ENCODE assay signal across 24 mouse cellular contexts in the genomic region with DNA sequence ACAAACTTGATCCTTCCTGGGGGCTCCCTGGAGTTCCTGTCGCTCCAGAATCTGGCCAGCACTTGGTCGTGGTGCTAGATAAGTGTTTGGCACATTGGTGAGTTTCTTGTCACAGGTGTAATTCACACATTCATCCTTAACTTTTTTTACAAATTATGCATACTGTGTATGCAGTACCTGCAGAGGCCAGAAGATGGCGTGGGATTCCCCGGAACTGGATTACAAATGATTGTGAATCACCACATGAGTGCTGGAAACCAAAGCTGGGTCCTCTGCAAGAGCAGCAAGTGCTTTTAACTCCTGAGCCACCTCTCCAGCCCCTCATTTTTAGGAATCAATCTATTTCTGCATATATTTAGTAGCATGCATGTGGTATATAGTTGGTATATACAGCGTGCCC. TPM values are rescaled to one million over a fixed set of nuclear protein-coding genes. Genes with fewer than 3 reads are reported as not detected.
A peak's percentile ranks its signal among the peaks of the same experiment; 100 is the strongest.
DNase-seq lines count a peak whose midpoint lies in the region; TF ChIP-seq lines count a peak whose summit lies in the region.
"Had no signal": no experiment of that assay in that cellular context is flagged by ENCODE, and none has a peak within 500 bp of the region (broad histone marks: within the 10 kb centered on the region; RNA-seq: fewer than 3 reads in every experiment).

No protein-coding gene starts in this region.

- no peaks in the 10 kb centered on the region; the same call in none of the 2 replicates for H3K79me2 ChIP-seq in heart, adult 2 months (replicated peaks; ENCODE audit: control insufficient read depth, insufficient read depth, low read length)

- H3K9ac ChIP-seq in heart, adult 2 months (ENCODE audit: low read depth, low read length): no peak overlapping the region
- H3K9ac ChIP-seq: embryonic facial prominence, embryonic 15.5 days; limb, embryonic 15.5 days; midbrain, embryonic 13.5 days; neural tube, embryonic 13.5 days had no signal

- intact Hi-C loops in heart, adult 2 months (cut with DNase I): no loop called here
- intact Hi-C loops in heart, postnatal 36 days (cut with DNase I): no loop called here

- H3K4me3 ChIP-seq in heart, adult 2 months: no peak overlapping the region
- H3K4me3 ChIP-seq in layer of hippocampus, adult 2 months: no peak overlapping the region
- H3K4me3 ChIP-seq in E14TG2a.4 (replicated peaks; ENCODE audit: low read length): no peak overlapping the region
- H3K4me3 ChIP-seq: embryonic facial prominence, embryonic 15.5 days; hindbrain, embryonic 10.5 days; limb, embryonic 15.5 days; midbrain, embryonic 13.5 days; neural tube, embryonic 13.5 days had no signal

- TF ChIP-seq EP300 in heart, adult 2 months (IDR thresholded peaks at IDR 0.05; ENCODE audit: insufficient read depth, low read depth, low read length): no peak

- no peaks in the 10 kb centered on the region for H3K27me3 ChIP-seq in heart, adult 2 months (ENCODE audit: control insufficient read depth, insufficient read depth, low read length)
- H3K27me3 ChIP-seq in E14TG2a.4 (ENCODE audit: insufficient read depth, low read length): no peaks in the 10 kb centered on the region
- H3K27me3 ChIP-seq: embryonic facial prominence, embryonic 15.5 days; limb, embryonic 15.5 days; midbrain, embryonic 13.5 days; neural tube, embryonic 13.5 days had no signal

- peak; percentile 43 for TF ChIP-seq CTCF in heart, adult 2 months (IDR thresholded peaks at IDR 0.05)
- peak; percentile 51 for TF ChIP-seq CTCF in layer of hippocampus, adult 2 months (conservative IDR thresholded peaks at IDR 0.05)
- peak; percentile 60 for TF ChIP-seq CTCF in E14TG2a.4 (conservative IDR thresholded peaks at IDR 0.05; ENCODE audit: low read length)
- peak; percentile 12; the same call in 1 of the 2 replicates for TF ChIP-seq CTCF in brain, embryonic 14.5 days (IDR thresholded peaks at IDR 0.05; ENCODE audit: borderline replicate concordance, extremely low read depth, insufficient read depth, insufficient read length)

- H3K27ac ChIP-seq in heart, adult 2 months: no peak overlapping the region
- no peak overlapping the region for H3K27ac ChIP-seq in layer of hippocampus, adult 2 months
- H3K27ac ChIP-seq: embryonic facial prominence, embryonic 15.5 days; hindbrain, embryonic 10.5 days; limb, embryonic 15.5 days; midbrain, embryonic 13.5 days; neural tube, embryonic 13.5 days had no signal

- no peak for DNase-seq in heart, adult 2 months
- DNase-seq in heart, postnatal 36 days: no peak
- no peak for DNase-seq in layer of hippocampus, adult 2 months (ENCODE audit: low spot score in 2 of 2)
- no peak for DNase-seq in layer of hippocampus, postnatal 36 days
- no peak for DNase-seq in brain, embryonic 14.5 days (ENCODE audit: low read depth)
- DNase-seq in T-cell, adult 2 months (ENCODE audit: low spot score): no peak
- DNase-seq in spleen, postnatal 14 days (ENCODE audit: low spot score in 2 of 2): no peak
- DNase-seq: adrenal gland, postnatal 25 days; cerebellum, adult 18-20 months; cerebellum, postnatal 25 days; lung, adult 2 months; right cerebral cortex, adult 18-20 months; thymus, adult 18-20 months had no signal

- no peaks in the 10 kb centered on the region for H3K36me3 ChIP-seq in heart, adult 2 months (ENCODE audit: control insufficient read depth, insufficient read depth, low read length)
- peaks cover 54% of the 10 kb centered on the region for H3K36me3 ChIP-seq in E14TG2a.4 (ENCODE audit: insufficient read depth, low read length)
- H3K36me3 ChIP-seq: embryonic facial prominence, embryonic 15.5 days; hindbrain, embryonic 10.5 days; midbrain, embryonic 13.5 days; neural tube, embryonic 13.5 days had no signal

- H3K4me1 ChIP-seq in heart, adult 2 months (ENCODE audit: control insufficient read depth, insufficient read depth, low read length): peaks cover 13% of the 10 kb centered on the region
- H3K4me1 ChIP-seq in E14TG2a.4 (replicated peaks; ENCODE audit: low read depth, low read length): peaks cover 92% of the 10 kb centered on the region
- H3K4me1 ChIP-seq: midbrain, embryonic 13.5 days; neural tube, embryonic 13.5 days had no signal

- no peaks in the 10 kb centered on the region for H3K9me3 ChIP-seq in E14TG2a.4 (ENCODE audit: low read length)
- H3K9me3 ChIP-seq: embryonic facial prominence, embryonic 15.5 days; limb, embryonic 15.5 days; neural tube, embryonic 13.5 days had no signal

- TF ChIP-seq POLR2A in heart, adult 2 months (IDR thresholded peaks at IDR 0.05; ENCODE audit: insufficient read depth, low read depth, low read length): no peak
- no peak for TF ChIP-seq POLR2A in brain, embryonic 14.5 days (IDR thresholded peaks at IDR 0.05; ENCODE audit: borderline replicate concordance, extremely low read depth, insufficient read depth, insufficient read length, poor library complexity, severe bottlenecking)

- 81% methylated on average over 5 of the region's 5 CpGs for WGBS in heart, adult 2 months

RNA-seq across cellular contexts. Expression of a gene that starts 15.0 kb away (rescaled TPM):
- 10 to 100 TPM; 36.8 to 42.7 TPM for total RNA-seq in heart, adult 2 months (2021)
- 33.5 and 35.1 TPM in 2 replicates for polyA plus RNA-seq in heart, adult 2 months (2012; rRNA removed)
- 10 to 100 TPM; 39.9 to 44.8 TPM for total RNA-seq in heart, postnatal 36 days (2021)
- 10 to 100 TPM; 12.0 to 13.1 TPM for total RNA-seq in layer of hippocampus, adult 2 months (2021)
- total RNA-seq in layer of hippocampus, postnatal 36 days (2021): 10 to 100 TPM; 11.5 to 13.9 TPM
- polyA plus RNA-seq in brain, embryonic 14.5 days (2012; rRNA removed): 2.0 and 3.2 TPM in 2 replicates

RNA-seq across cellular contexts. Expression of a gene that starts 25.2 kb away (rescaled TPM):
- not detected for total RNA-seq in heart, adult 2 months (2021)
- polyA plus RNA-seq in heart, adult 2 months (2012; rRNA removed): 0.59 TPM in 2 replicates
- total RNA-seq in heart, postnatal 36 days (2021): not detected
- total RNA-seq in layer of hippocampus, adult 2 months (2021): not detected
- not detected for total RNA-seq in layer of hippocampus, postnatal 36 days (2021)
- not detected in 2 replicates for polyA plus RNA-seq in brain, embryonic 14.5 days (2012; rRNA removed)
- total RNA-seq: adrenal gland, postnatal 25 days; gastrocnemius, adult 18-20 months; granulocyte monocyte progenitor cell, adult 5-6 weeks; layer of hippocampus, postnatal 14 days; left cerebral cortex, postnatal 36 days had no signal
- polyA plus RNA-seq: hindbrain, embryonic 10.5 days; kidney, embryonic 14.5 days; midbrain, embryonic 13.5 days; neural tube, embryonic 13.5 days had no signal

RNA-seq across cellular contexts. Expression of a gene that starts 57.3 kb away (rescaled TPM):
- 1 to 10 TPM; 3.7 to 3.9 TPM for total RNA-seq in heart, adult 2 months (2021)
- 4.0 and 8.3 TPM in 2 replicates for polyA plus RNA-seq in heart, adult 2 months (2012; rRNA removed)
- 1 to 10 TPM; 2.1 to 4.8 TPM for total RNA-seq in heart, postnatal 36 days (2021)
- total RNA-seq in layer of hippocampus, adult 2 months (2021): 1 to 10 TPM; 2.5 to 2.8 TPM
- total RNA-seq in layer of hippocampus, postnatal 36 days (2021): 1 to 10 TPM; 3.9 to 4.4 TPM
- polyA plus RNA-seq in brain, embryonic 14.5 days (2012; rRNA removed): 0.52 and 1.0 TPM in 2 replicates

RNA-seq across cellular contexts. Expression of a gene that starts 57.6 kb away (rescaled TPM):
- total RNA-seq in heart, adult 2 months (2021): under 1 TPM; 0.78 to 0.89 TPM
- 0.73 and 1.2 TPM in 2 replicates for polyA plus RNA-seq in heart, adult 2 months (2012; rRNA removed)
- under 1 TPM; 0.50 to 0.70 TPM for total RNA-seq in heart, postnatal 36 days (2021)
- 1 to 10 TPM; 4.1 to 4.4 TPM for total RNA-seq in layer of hippocampus, adult 2 months (2021)
- 1 to 10 TPM; 3.3 to 3.4 TPM for total RNA-seq in layer of hippocampus, postnatal 36 days (2021)
- polyA plus RNA-seq in brain, embryonic 14.5 days (2012; rRNA removed): 4.9 and 5.1 TPM in 2 replicates
- total RNA-seq: granulocyte monocyte progenitor cell, adult 5-6 weeks had no signal
